In genomic region chr1:59481456-59482291, GRCm38 (mm10) we compare ENCODE assay signal across 8 mouse cellular contexts. TPM values are rescaled to one million over a fixed set of nuclear protein-coding genes. Genes with fewer than 3 reads are reported as not detected.
DNase-seq lines count a peak whose midpoint lies in the region; ATAC-seq and TF ChIP-seq lines count a peak whose summit lies in the region.

No protein-coding gene starts in this region.

- H3K9ac ChIP-seq in hindbrain, embryonic 15.5 days = peak overlapping the region; percentile 58

- no peak for TF ChIP-seq CTCF in Patski (IDR thresholded peaks at IDR 0.05)

- H3K27me3 ChIP-seq in Patski = no peaks in the 10 kb centered on the region
- 0 out of 2 replicates have a peak, but pooled peaks cover 11% of the 10 kb centered on the region for H3K27me3 ChIP-seq in hindbrain, embryonic 15.5 days

- peaks cover 42% of the 10 kb centered on the region for H3K4me1 ChIP-seq in hindbrain, embryonic 15.5 days (replicated peaks)

- POLR2A ChIA-PET in Patski (lab: Charles Lee) = interaction anchor here (1.3 to 1.6 kb wide), 2 partner anchors 10 to 102 kb away, joined by 3 to 4 read pairs; no protein-coding TSS in a partner anchor

- H3K36me3 ChIP-seq in hindbrain, embryonic 15.5 days = no peaks in the 10 kb centered on the region

- H3K4me3 ChIP-seq in hindbrain, embryonic 15.5 days = peak overlapping the region; percentile 62

- H3K4me2 ChIP-seq in hindbrain, embryonic 15.5 days = peak overlapping the region; percentile 97

- CTCF ChIA-PET in Patski (lab: Charles Lee) = interaction anchor here (1.6 to 1.9 kb wide), 2 partner anchors 10 to 102 kb away, joined by 3 to 5 read pairs; no protein-coding TSS in a partner anchor

- peak overlapping the region; percentile 75 for H3K27ac ChIP-seq in hindbrain, embryonic 15.5 days (replicated peaks)

- DNase-seq in Patski (ENCODE audit: low read depth, low spot score) = peak; percentile 83
- peak; percentile 94 to 95 for DNase-seq in cerebellum, postnatal 14 days
- peak; percentile 60 to 67 for DNase-seq in frontal cortex, postnatal 25 days (ENCODE audit: low spot score in 2 of 2)
- peak; percentile 78 for DNase-seq in left cerebral cortex, adult 11 months (ENCODE audit: low spot score)
- DNase-seq in lung, postnatal 4 days = peak; percentile 96 to 97
- DNase-seq in retina, postnatal 7 days (ENCODE audit: low read depth, low spot score) = peak; percentile 88
- DNase-seq in urinary bladder, adult 2 months (ENCODE audit: low spot score) = peak; percentile 97

- ATAC-seq in Patski = peak; percentile 94
- peak; percentile 92 for ATAC-seq in hindbrain, embryonic 15.5 days (ENCODE audit: low FRiP score, low read depth)

- H3K9me3 ChIP-seq in hindbrain, embryonic 15.5 days = no peaks in the 10 kb centered on the region

- WGBS in hindbrain, embryonic 15.5 days = under 1% methylated on average over 54 of the region's 57 CpGs

- in situ Hi-C loops in Patski (cut with MboI; ENCODE audit: low pct_unique_long_range_greater_than_20kb) = no loop called here

RNA-seq across cellular contexts. Expression of gene Fzd7, which starts 0.6 kb away (rescaled TPM):
- 30.8 TPM for polyA plus RNA-seq in Patski (2021)
- 2.5 and 2.8 TPM in 2 replicates for polyA plus RNA-seq in hindbrain, embryonic 15.5 days (2015; fragmentation: Nextera tagmentation; extraction: Ambion mirVana)
- polyA plus RNA-seq in urinary bladder, adult 2 months (2012; rRNA removed) = 33.0 and 44.9 TPM in 2 replicates

RNA-seq across cellular contexts. Expression of gene Gm973, which starts 34.4 kb away (rescaled TPM):
- polyA plus RNA-seq in Patski (2021) = 0.13 TPM
- 8.1 and 9.4 TPM in 2 replicates for polyA plus RNA-seq in hindbrain, embryonic 15.5 days (2015; fragmentation: Nextera tagmentation; extraction: Ambion mirVana)
- 31.4 and 38.5 TPM in 2 replicates for polyA plus RNA-seq in urinary bladder, adult 2 months (2012; rRNA removed)

Comparison
In these comparisons a context has a peak if more than half of its experiments do, and no peak if none do; other contexts are left out.
1. Peak in every context shown above with its lines: DNase-seq, ATAC-seq, H3K4me3 ChIP-seq and H3K27ac ChIP-seq.